Mouse (Mus musculus): ENCODE measurements around the gene Sec24a. TPM values are rescaled to one million over a fixed set of nuclear protein-coding genes. Genes with fewer than 3 reads are reported as not detected.

The Sec24a gene
- polyA plus RNA-seq, 1 experiment from 2014 or later = 10.6 TPM

- Histone ChIP-seq H3K27me3 (ENCODE audit: insufficient read depth, low read length) (no peaks in the 10 kb centered on the region), H3K9ac (ENCODE audit: low read depth, low read length) (no peak overlapping the region), H3K4me2 (ENCODE audit: low read length) (no peak overlapping the region), H3K27ac (no peak overlapping the region), H3K4me1 (replicated peaks; ENCODE audit: insufficient read depth, low read length) (no peaks in the 10 kb centered on the region), H3K9me3 (replicated peaks; ENCODE audit: low read length) (no peaks in the 10 kb centered on the region), H3K36me3 (ENCODE audit: insufficient read depth, low read length) (peaks cover 27% of the 10 kb centered on the region; the same call in 1 of the 2 replicates), H3K4me3 (replicated peaks; ENCODE audit: low read depth, low read length) (no peak overlapping the region)
- ATAC-seq (replicated peaks; ENCODE audit: low FRiP score, low read depth) (no peak), DNase-seq (ENCODE audit: low spot score) (no peak)
- 89% methylated on average over 6 of the region's 6 CpGs for WGBS
- no peak for TF ChIP-seq CTCF (IDR thresholded peaks at IDR 0.05; ENCODE audit: low read depth)
Observed at GRCm38 (mm10) chr11:51782721-51783120, 19.3 kb upstream of the Sec24a start.

- DNase-seq (ENCODE audit: low spot score) (no peak), ATAC-seq (replicated peaks; ENCODE audit: low FRiP score, low read depth) (no peak)
- peaks cover 23% of the 10 kb centered on the region; the same call in 1 of the 2 replicates for H3K36me3 ChIP-seq (ENCODE audit: insufficient read depth, low read length)
Observed at GRCm38 (mm10) chr11:51780773-51781267, 17.4 kb upstream of the Sec24a start.

DNA sequence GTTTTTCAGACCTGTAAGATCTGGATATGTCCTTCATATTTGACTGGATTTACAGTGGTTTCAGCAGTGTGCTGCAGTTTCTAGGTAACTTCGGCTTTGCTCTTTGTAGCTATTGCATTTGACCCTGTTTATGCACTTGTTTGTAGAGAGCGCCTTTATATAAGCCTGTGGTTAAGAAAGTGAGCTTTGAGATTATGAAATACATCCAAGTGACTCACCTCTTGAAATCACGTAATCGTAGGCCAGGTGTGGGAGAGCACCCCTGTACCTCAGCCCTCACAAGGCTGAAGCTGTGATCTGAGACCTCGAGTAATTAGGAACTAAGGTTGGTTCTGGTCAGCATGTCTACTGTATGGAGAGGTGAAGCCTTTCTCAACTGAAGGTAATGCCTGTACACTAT is 14.0 kb upstream of the Sec24a start:
- H3K27me3 ChIP-seq (ENCODE audit: insufficient read depth, low read length) = no peaks in the 10 kb centered on the region
- ATAC-seq (replicated peaks; ENCODE audit: low FRiP score, low read depth) (no peak), DNase-seq (ENCODE audit: low spot score) (no peak)
- H3K27ac ChIP-seq = no peak overlapping the region
- TF ChIP-seq CTCF (IDR thresholded peaks at IDR 0.05; ENCODE audit: low read depth) = no peak
- WGBS = 92% methylated on average over 5 of the region's 5 CpGs
- H3K4me2 ChIP-seq (ENCODE audit: low read length) = no peak overlapping the region
- no peaks in the 10 kb centered on the region for H3K9me3 ChIP-seq (replicated peaks; ENCODE audit: low read length)
- H3K9ac ChIP-seq (ENCODE audit: low read depth, low read length) = no peak overlapping the region
- peaks cover 15% of the 10 kb centered on the region; the same call in 1 of the 2 replicates for H3K36me3 ChIP-seq (ENCODE audit: insufficient read depth, low read length)
- H3K4me1 ChIP-seq (replicated peaks; ENCODE audit: insufficient read depth, low read length) = no peaks in the 10 kb centered on the region
- no peak overlapping the region for H3K4me3 ChIP-seq (replicated peaks; ENCODE audit: low read depth, low read length)

More at GRCm38 (mm10) chr11:51780773-51781267, 17.4 kb upstream of the Sec24a start:
- H3K4me1 ChIP-seq (replicated peaks; ENCODE audit: insufficient read depth, low read length) = no peaks in the 10 kb centered on the region
- H3K27ac ChIP-seq = no peak overlapping the region
- H3K4me3 ChIP-seq (replicated peaks; ENCODE audit: low read depth, low read length) = no peak overlapping the region
- 84% methylated on average over 9 of the region's 9 CpGs for WGBS
- no peak for TF ChIP-seq CTCF (IDR thresholded peaks at IDR 0.05; ENCODE audit: low read depth)
- H3K9me3 ChIP-seq (replicated peaks; ENCODE audit: low read length) = no peaks in the 10 kb centered on the region
- H3K27me3 ChIP-seq (ENCODE audit: insufficient read depth, low read length) = no peaks in the 10 kb centered on the region
- H3K4me2 ChIP-seq (ENCODE audit: low read length) = no peak overlapping the region
- H3K9ac ChIP-seq (ENCODE audit: low read depth, low read length) = no peak overlapping the region

GRCm38 (mm10) chr11:51775507-51775906 is 12.1 kb upstream of the Sec24a start:
- H3K4me1 ChIP-seq (replicated peaks; ENCODE audit: insufficient read depth, low read length) = no peaks in the 10 kb centered on the region
- no peak overlapping the region for H3K27ac ChIP-seq
- DNase-seq (ENCODE audit: low spot score) (no peak), ATAC-seq (replicated peaks; ENCODE audit: low FRiP score, low read depth) (no peak)
- no peaks in the 10 kb centered on the region for H3K9me3 ChIP-seq (replicated peaks; ENCODE audit: low read length)
- TF ChIP-seq CTCF (IDR thresholded peaks at IDR 0.05; ENCODE audit: low read depth) = no peak
- H3K4me3 ChIP-seq (replicated peaks; ENCODE audit: low read depth, low read length) = no peak overlapping the region
- H3K36me3 ChIP-seq (ENCODE audit: insufficient read depth, low read length) = peaks cover 5% of the 10 kb centered on the region; the same call in 1 of the 2 replicates
- H3K9ac ChIP-seq (ENCODE audit: low read depth, low read length) = no peak overlapping the region
- no peak overlapping the region for H3K4me2 ChIP-seq (ENCODE audit: low read length)
- H3K27me3 ChIP-seq (ENCODE audit: insufficient read depth, low read length) = no peaks in the 10 kb centered on the region
- 96% methylated on average over 3 of the region's 3 CpGs for WGBS

DNA sequence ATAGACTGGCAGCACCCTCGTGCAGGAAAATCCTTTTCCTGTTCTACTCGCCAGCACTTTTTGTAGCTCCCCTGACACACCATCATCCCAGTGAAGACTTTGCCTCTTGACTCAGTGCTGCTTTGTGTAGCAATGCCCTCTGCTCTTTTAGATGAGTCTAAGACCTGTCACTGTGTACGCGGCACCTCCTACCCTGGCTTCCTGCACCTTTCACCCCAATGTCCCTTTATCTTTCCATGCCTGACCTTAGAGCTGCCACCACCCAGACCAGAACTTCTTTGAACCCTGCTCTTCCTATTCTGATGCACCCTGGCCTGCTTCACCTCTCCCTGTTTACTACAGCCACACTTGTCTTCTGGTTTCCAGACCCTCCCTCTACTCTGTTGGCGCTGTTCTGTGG is 4.9 kb upstream of the Sec24a start:
- DNase-seq (ENCODE audit: low spot score) (no peak), ATAC-seq (replicated peaks; ENCODE audit: low FRiP score, low read depth) (no peak)
- Histone ChIP-seq H3K9me3 (replicated peaks; ENCODE audit: low read length) (no peaks in the 10 kb centered on the region), H3K27ac (peak overlapping the region; percentile 47), H3K4me1 (replicated peaks; ENCODE audit: insufficient read depth, low read length) (no peaks in the 10 kb centered on the region), H3K36me3 (ENCODE audit: insufficient read depth, low read length) (no peaks in the 10 kb centered on the region), H3K9ac (ENCODE audit: low read depth, low read length) (no peak overlapping the region), H3K27me3 (ENCODE audit: insufficient read depth, low read length) (no peaks in the 10 kb centered on the region), H3K4me2 (ENCODE audit: low read length) (no peak overlapping the region), H3K4me3 (replicated peaks; ENCODE audit: low read depth, low read length) (no peak overlapping the region)
- 41% methylated on average over 5 of the region's 5 CpGs for WGBS
- no peak for TF ChIP-seq CTCF (IDR thresholded peaks at IDR 0.05; ENCODE audit: low read depth)

DNA sequence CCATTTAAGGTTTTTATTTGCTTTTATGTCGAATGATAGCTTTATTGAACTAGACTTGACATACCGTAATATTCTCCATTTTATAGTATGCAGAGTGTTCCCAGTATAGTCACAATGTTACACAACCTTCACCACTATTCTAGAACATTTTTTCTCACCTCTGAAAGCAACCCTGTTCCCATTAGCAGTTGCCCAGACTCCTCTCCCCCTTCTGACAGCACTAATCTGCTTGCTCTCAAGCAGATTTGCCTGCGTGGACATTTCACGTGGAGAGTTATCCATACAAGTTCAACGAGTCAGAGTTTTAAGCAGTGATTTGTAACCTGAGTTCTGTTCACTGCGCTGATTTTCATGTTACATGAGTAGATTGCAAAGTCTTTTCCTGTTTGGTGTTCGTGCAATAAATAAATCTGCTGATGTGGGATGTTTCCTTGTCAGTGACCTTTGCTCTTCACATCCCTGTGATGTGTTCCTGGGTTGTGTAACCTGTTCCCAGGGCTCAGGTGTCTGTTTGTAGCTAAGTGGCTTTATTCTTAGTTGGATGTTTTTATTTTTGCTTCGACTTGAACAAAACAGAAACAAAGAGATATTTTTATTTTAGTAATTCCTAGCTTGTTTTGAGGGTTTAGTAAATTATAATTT is 4.3 kb upstream of the Sec24a start:
- ATAC-seq (replicated peaks; ENCODE audit: low FRiP score, low read depth) = no peak
- Histone ChIP-seq H3K4me2 (ENCODE audit: low read length) (no peak overlapping the region), H3K36me3 (ENCODE audit: insufficient read depth, low read length) (no peaks in the 10 kb centered on the region), H3K9me3 (replicated peaks; ENCODE audit: low read length) (no peaks in the 10 kb centered on the region), H3K27ac (no peak overlapping the region), H3K4me3 (replicated peaks; ENCODE audit: low read depth, low read length) (no peak overlapping the region), H3K9ac (ENCODE audit: low read depth, low read length) (no peak overlapping the region), H3K4me1 (replicated peaks; ENCODE audit: insufficient read depth, low read length) (no peaks in the 10 kb centered on the region), H3K27me3 (ENCODE audit: insufficient read depth, low read length) (no peaks in the 10 kb centered on the region)
- WGBS = 44% methylated on average over 8 of the region's 8 CpGs
- DNase-seq (ENCODE audit: low spot score) = peak; percentile 25
- no peak for TF ChIP-seq CTCF (IDR thresholded peaks at IDR 0.05; ENCODE audit: low read depth)

All from kidney, postnatal 0 days (tissue).